Mouse (Mus musculus): ENCODE measurements around the gene Ppp1r12a.

DNA sequence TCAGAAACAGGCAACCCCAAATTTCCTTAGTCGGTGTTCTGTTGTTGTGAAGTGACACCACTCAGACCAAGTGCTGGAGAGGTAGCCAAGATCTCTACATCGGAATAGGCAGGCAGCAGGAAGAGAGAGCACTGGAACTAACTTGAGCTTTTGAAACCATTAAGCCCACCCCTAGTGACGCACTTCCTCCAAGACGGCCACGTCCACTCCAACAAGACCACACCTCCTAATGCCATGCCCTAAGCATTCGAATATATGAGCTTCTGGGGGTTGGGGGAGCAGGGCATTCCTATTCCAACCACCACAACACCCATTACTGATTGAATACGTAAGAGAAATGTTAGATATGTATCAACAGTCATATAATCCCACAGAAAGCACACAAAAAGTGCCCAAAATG is 134.5 kb downstream of the Ppp1r12a start:
- TF ChIP-seq CTCF (IDR thresholded peaks at IDR 0.05; ENCODE audit: control insufficient read depth, insufficient read depth, insufficient read length) (no peak), USF1 (IDR thresholded peaks at IDR 0.05; ENCODE audit: low read depth) (no peak), MYOG (IDR thresholded peaks at IDR 0.05; ENCODE audit: control insufficient read depth, extremely low read depth, insufficient read length) (no peak)
